In the genomic region with DNA sequence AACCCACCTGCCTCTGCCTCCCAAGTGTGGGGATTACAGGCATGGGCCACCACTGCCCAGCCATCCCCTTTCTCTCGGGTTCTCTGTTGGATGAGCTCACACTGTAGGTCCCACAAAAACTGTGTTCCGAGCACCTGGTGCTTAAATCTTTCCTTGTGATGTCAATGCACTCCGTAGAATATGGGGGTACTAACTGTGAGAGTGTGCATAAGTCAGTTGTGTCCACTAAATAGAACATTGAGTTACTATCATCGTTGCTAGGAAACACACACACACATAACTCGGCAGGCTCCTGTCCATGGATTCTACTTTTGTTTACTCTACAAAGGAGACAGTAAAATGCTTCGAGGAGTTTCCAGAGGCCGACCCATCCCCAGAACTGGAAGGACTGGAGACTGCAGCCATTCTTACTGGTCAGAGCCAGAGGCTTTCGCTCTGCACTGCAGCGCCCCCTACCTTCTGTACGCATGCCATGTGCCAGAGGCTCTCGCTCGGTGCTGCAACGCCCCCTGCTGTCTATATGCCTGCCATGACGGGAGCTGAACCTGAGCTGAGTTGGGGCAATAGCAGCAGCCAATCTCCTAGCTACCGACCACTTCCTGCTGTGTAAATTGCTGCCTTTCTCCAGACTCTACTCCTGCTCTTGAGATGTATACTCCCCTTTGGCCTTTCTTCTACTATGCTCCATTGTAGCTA, we compare ENCODE assay signal across 8 mouse cellular contexts. TPM values are rescaled to one million over a fixed set of nuclear protein-coding genes. Genes with fewer than 3 reads are reported as not detected.
A peak's percentile ranks its signal among the peaks of the same experiment; 100 is the strongest.
DNase-seq lines count a peak whose midpoint lies in the region; ATAC-seq lines count a peak whose summit lies in the region.

No protein-coding gene starts in this region.

- no peaks in the 10 kb centered on the region for H3K36me3 ChIP-seq in intestine, embryonic 16.5 days (ENCODE audit: control insufficient read depth, insufficient read depth, low read length)
- H3K36me3 ChIP-seq in midbrain, embryonic 11.5 days (ENCODE audit: control insufficient read depth, insufficient read depth, low read length): no peaks in the 10 kb centered on the region

- no peaks in the 10 kb centered on the region for H3K9me3 ChIP-seq in intestine, embryonic 16.5 days (ENCODE audit: control insufficient read depth, low read length)
- no peaks in the 10 kb centered on the region for H3K9me3 ChIP-seq in midbrain, embryonic 11.5 days (ENCODE audit: control insufficient read depth, low read length)

- no peak overlapping the region for H3K9ac ChIP-seq in intestine, embryonic 16.5 days (ENCODE audit: low read depth, low read length)
- H3K9ac ChIP-seq in midbrain, embryonic 11.5 days (ENCODE audit: low read length): no peak overlapping the region

- no peaks in the 10 kb centered on the region for H3K27me3 ChIP-seq in intestine, embryonic 16.5 days (replicated peaks; ENCODE audit: control insufficient read depth, insufficient read depth, low read length)
- H3K27me3 ChIP-seq in midbrain, embryonic 11.5 days (ENCODE audit: control insufficient read depth, insufficient read depth, low read length): no peaks in the 10 kb centered on the region

- H3K27ac ChIP-seq in intestine, embryonic 16.5 days (ENCODE audit: low read length): no peak overlapping the region
- no peak overlapping the region for H3K27ac ChIP-seq in midbrain, embryonic 11.5 days (ENCODE audit: low read depth, low read length)

- H3K4me1 ChIP-seq in intestine, embryonic 16.5 days (ENCODE audit: control insufficient read depth, insufficient read depth, low read length): 0 out of 2 replicates have a peak, but pooled peaks cover 3% of the 10 kb centered on the region
- H3K4me1 ChIP-seq in midbrain, embryonic 11.5 days (ENCODE audit: control insufficient read depth, insufficient read depth, low read length): no peaks in the 10 kb centered on the region; the same call in 1 of the 2 replicates

- intact Hi-C loops in left cerebral cortex, postnatal 36 days (cut with DNase I): loop anchor here (1.0 to 10.0 kb wide), 2 partner anchors 56 to 121 kb away; no protein-coding TSS in a partner anchor

- ATAC-seq in intestine, embryonic 16.5 days: peak; percentile 87
- peak; percentile 79 for ATAC-seq in midbrain, embryonic 11.5 days (ENCODE audit: low FRiP score)

- 23% methylated on average over 15 of the region's 15 CpGs for WGBS in intestine, embryonic 16.5 days
- WGBS in midbrain, embryonic 11.5 days: 28% methylated on average over 15 of the region's 15 CpGs

- DNase-seq in adrenal gland, adult 2 months: peak; percentile 94
- DNase-seq in embryo, embryonic 11.5 days (ENCODE audit: low read depth, low spot score): peak; percentile 88
- DNase-seq in gastrocnemius, postnatal 4 days (ENCODE audit: low spot score in 2 of 2): peak; percentile 96
- peak; percentile 90 to 93 for DNase-seq in left cerebral cortex, postnatal 36 days (ENCODE audit: low spot score in 2 of 2)
- peak; percentile 99 for DNase-seq in midbrain, embryonic 11.5 days (ENCODE audit: low spot score, missing footprints)
- peak; percentile 99 for DNase-seq in right cerebral cortex, postnatal 4 days
- peak; percentile 84 for DNase-seq in yolk sac, embryonic 10.5 days (ENCODE audit: low spot score)

- H3K4me3 ChIP-seq in intestine, embryonic 16.5 days (ENCODE audit: low read length): no peak overlapping the region
- no peak overlapping the region for H3K4me3 ChIP-seq in midbrain, embryonic 11.5 days (ENCODE audit: low read depth, low read length)

- no peak overlapping the region for H3K4me2 ChIP-seq in intestine, embryonic 16.5 days (ENCODE audit: low read depth, low read length)
- no peak overlapping the region for H3K4me2 ChIP-seq in midbrain, embryonic 11.5 days

RNA-seq across cellular contexts. Expression of a gene that starts 8.1 kb away (rescaled TPM):
- total RNA-seq in adrenal gland, adult 2 months (2021): 10 to 100 TPM; 18.3 to 20.9 TPM
- polyA plus RNA-seq in adrenal gland, adult 2 months (2012; rRNA removed): 91.6 and 95.4 TPM in 2 replicates
- total RNA-seq in gastrocnemius, postnatal 4 days (2021): 10 to 100 TPM in 1 of 2 experiments, 1 to 10 TPM in 1; 8.3 to 10.9 TPM
- 40.6 and 40.7 TPM in 2 replicates for polyA plus RNA-seq in intestine, embryonic 16.5 days (2015; fragmentation: Nextera tagmentation; extraction: Ambion mirVana)
- 10 to 100 TPM; 63.7 to 65.9 TPM for total RNA-seq in left cerebral cortex, postnatal 36 days (2021)
- polyA plus RNA-seq in midbrain, embryonic 11.5 days (2014; fragmentation: Nextera tagmentation; extraction: Ambion mirVana): 28.2 and 30.6 TPM in 2 replicates

RNA-seq across cellular contexts. Expression of a gene that starts 8.2 kb away (rescaled TPM):
- 100 to 1,000 TPM; 113 to 141 TPM for total RNA-seq in adrenal gland, adult 2 months (2021)
- polyA plus RNA-seq in adrenal gland, adult 2 months (2012; rRNA removed): 161 and 178 TPM in 2 replicates
- 10 to 100 TPM; 67.1 to 70.9 TPM for total RNA-seq in gastrocnemius, postnatal 4 days (2021)
- polyA plus RNA-seq in intestine, embryonic 16.5 days (2015; fragmentation: Nextera tagmentation; extraction: Ambion mirVana): 164 and 179 TPM in 2 replicates
- total RNA-seq in left cerebral cortex, postnatal 36 days (2021): 100 to 1,000 TPM; 130 to 153 TPM
- 254 and 269 TPM in 2 replicates for polyA plus RNA-seq in midbrain, embryonic 11.5 days (2014; fragmentation: Nextera tagmentation; extraction: Ambion mirVana)

RNA-seq across cellular contexts. Expression of a gene that starts 13.3 kb away (rescaled TPM):
- total RNA-seq in adrenal gland, adult 2 months (2021): 10 to 100 TPM in 1 of 2 experiments, 1 to 10 TPM in 1; 5.5 to 12.3 TPM
- 2.8 and 6.6 TPM in 2 replicates for polyA plus RNA-seq in adrenal gland, adult 2 months (2012; rRNA removed)
- total RNA-seq in gastrocnemius, postnatal 4 days (2021): 10 to 100 TPM; 26.7 to 27.1 TPM
- polyA plus RNA-seq in intestine, embryonic 16.5 days (2015; fragmentation: Nextera tagmentation; extraction: Ambion mirVana): 5.9 and 7.6 TPM in 2 replicates
- total RNA-seq in left cerebral cortex, postnatal 36 days (2021): 10 to 100 TPM; 23.4 to 34.8 TPM
- polyA plus RNA-seq in midbrain, embryonic 11.5 days (2014; fragmentation: Nextera tagmentation; extraction: Ambion mirVana): 8.2 and 9.1 TPM in 2 replicates

RNA-seq across cellular contexts. Expression of a gene that starts 20.3 kb away (rescaled TPM):
- 10 to 100 TPM; 56.0 to 62.0 TPM for total RNA-seq in adrenal gland, adult 2 months (2021)
- 43.8 and 53.7 TPM in 2 replicates for polyA plus RNA-seq in adrenal gland, adult 2 months (2012; rRNA removed)
- total RNA-seq in gastrocnemius, postnatal 4 days (2021): 10 to 100 TPM; 37.8 TPM
- polyA plus RNA-seq in intestine, embryonic 16.5 days (2015; fragmentation: Nextera tagmentation; extraction: Ambion mirVana): 78.6 and 82.0 TPM in 2 replicates
- total RNA-seq in left cerebral cortex, postnatal 36 days (2021): 10 to 100 TPM; 39.4 to 42.4 TPM
- polyA plus RNA-seq in midbrain, embryonic 11.5 days (2014; fragmentation: Nextera tagmentation; extraction: Ambion mirVana): 73.6 and 76.9 TPM in 2 replicates

RNA-seq across cellular contexts. Expression of a gene that starts 44.0 kb away (rescaled TPM):
- total RNA-seq in adrenal gland, adult 2 months (2021): 10 to 100 TPM in 1 of 2 experiments, 1 to 10 TPM in 1; 8.3 to 10.6 TPM
- polyA plus RNA-seq in adrenal gland, adult 2 months (2012; rRNA removed): 52.6 and 54.2 TPM in 2 replicates
- total RNA-seq in gastrocnemius, postnatal 4 days (2021): 10 to 100 TPM in 1 of 2 experiments, 1 to 10 TPM in 1; 9.5 to 10.4 TPM
- 1.7 and 2.3 TPM in 2 replicates for polyA plus RNA-seq in intestine, embryonic 16.5 days (2015; fragmentation: Nextera tagmentation; extraction: Ambion mirVana)
- 1 to 10 TPM in 1 of 2 experiments, under 1 TPM in 1; 0.32 to 1.6 TPM for total RNA-seq in left cerebral cortex, postnatal 36 days (2021)
- polyA plus RNA-seq in midbrain, embryonic 11.5 days (2014; fragmentation: Nextera tagmentation; extraction: Ambion mirVana): 1.00 and 1.1 TPM in 2 replicates
